Mouse (Mus musculus): ENCODE data around the gene Zfp831. TPM values are rescaled to one million over a fixed set of nuclear protein-coding genes. Genes with fewer than 3 reads are reported as not detected.
A peak's percentile ranks its signal among the peaks of the same experiment; 100 is the strongest.

Zfp831 gene
- total RNA-seq, 2 experiments from 2014 or later: 23.0 to 23.1 TPM

GRCm38 (mm10) chr2:174659874-174660273 is 16.5 kb downstream of the Zfp831 start:
- H3K4me3 ChIP-seq: no peak overlapping the region
- no peak for TF ChIP-seq CTCF (conservative IDR thresholded peaks at IDR 0.05)
- no peak overlapping the region for H3K27ac ChIP-seq
- DNase-seq (ENCODE audit: low spot score in 2 of 2): no peak

- H3K4me3 ChIP-seq: no peak overlapping the region
- no peak for DNase-seq (ENCODE audit: low spot score in 2 of 2)
- TF ChIP-seq CTCF (conservative IDR thresholded peaks at IDR 0.05): no peak
Measured at GRCm38 (mm10) chr2:174660321-174660720, 17.0 kb downstream of the Zfp831 start.

GRCm38 (mm10) chr2:174661436-174662171 is 18.3 kb downstream of the Zfp831 start:
- Histone ChIP-seq H3K4me3 (no peak overlapping the region), H3K27ac (no peak overlapping the region)
- no peak for DNase-seq (ENCODE audit: low spot score in 2 of 2)
- 0 out of 2 replicates have a peak, but pooled peaks have one; percentile 3 for TF ChIP-seq CTCF (conservative IDR thresholded peaks at IDR 0.05)

More at GRCm38 (mm10) chr2:174660321-174660720, 17.0 kb downstream of the Zfp831 start:
- H3K27ac ChIP-seq: no peak overlapping the region

GRCm38 (mm10) chr2:174662593-174662992 is 19.3 kb downstream of the Zfp831 start:
- no peak overlapping the region for H3K4me3 ChIP-seq
- no peak overlapping the region for H3K27ac ChIP-seq
- no peak for TF ChIP-seq CTCF (conservative IDR thresholded peaks at IDR 0.05)
- DNase-seq (ENCODE audit: low spot score in 2 of 2): no peak

GRCm38 (mm10) chr2:174665404-174665803 is 22.1 kb downstream of the Zfp831 start:
- no peak for TF ChIP-seq CTCF (conservative IDR thresholded peaks at IDR 0.05)
- Histone ChIP-seq H3K4me3 (no peak overlapping the region), H3K27ac (no peak overlapping the region)
- DNase-seq (ENCODE audit: low spot score in 2 of 2): no peak

GRCm38 (mm10) chr2:174668806-174669205 is 25.5 kb downstream of the Zfp831 start:
- no peak for TF ChIP-seq CTCF (conservative IDR thresholded peaks at IDR 0.05)
- Histone ChIP-seq H3K4me3 (no peak overlapping the region), H3K27ac (no peak overlapping the region)
- no peak for DNase-seq (ENCODE audit: low spot score in 2 of 2)

- DNase-seq (ENCODE audit: low spot score in 2 of 2): no peak
- TF ChIP-seq CTCF (conservative IDR thresholded peaks at IDR 0.05): peak; percentile 66
- H3K27ac ChIP-seq: peak overlapping the region; percentile 74; the same call in 1 of the 2 replicates
- H3K4me3 ChIP-seq: peak overlapping the region; percentile 50; the same call in 1 of the 2 replicates
Measured at GRCm38 (mm10) chr2:174672506-174673190, 29.3 kb downstream of the Zfp831 start.

- DNase-seq (ENCODE audit: low spot score in 2 of 2): peak; percentile 86 to 92
- Histone ChIP-seq H3K27ac (peak overlapping the region; percentile 74), H3K4me3 (peak overlapping the region; percentile 50)
- peak; percentile 98 for TF ChIP-seq CTCF (conservative IDR thresholded peaks at IDR 0.05)
Measured at GRCm38 (mm10) chr2:174673592-174674286, 30.4 kb downstream of the Zfp831 start.

GRCm38 (mm10) chr2:174674287-174675045 is 31.1 kb downstream of the Zfp831 start:
- peak overlapping the region; percentile 50 for H3K4me3 ChIP-seq
- no peak for TF ChIP-seq CTCF (conservative IDR thresholded peaks at IDR 0.05)
- no peak for DNase-seq (ENCODE audit: low spot score in 2 of 2)
- H3K27ac ChIP-seq: peak overlapping the region; percentile 64

- no peak overlapping the region for H3K27ac ChIP-seq
- peak; percentile 96 for TF ChIP-seq CTCF (conservative IDR thresholded peaks at IDR 0.05)
- DNase-seq (ENCODE audit: low spot score in 2 of 2): peak; percentile 40 to 81
- no peak overlapping the region for H3K4me3 ChIP-seq
Measured at GRCm38 (mm10) chr2:174675642-174676041, 32.3 kb downstream of the Zfp831 start.

GRCm38 (mm10) chr2:174701351-174701750 is 58.0 kb downstream of the Zfp831 start:
- TF ChIP-seq CTCF (conservative IDR thresholded peaks at IDR 0.05): no peak
- Histone ChIP-seq H3K4me3 (no peak overlapping the region), H3K27ac (no peak overlapping the region)
- DNase-seq (ENCODE audit: low spot score in 2 of 2): no peak

GRCm38 (mm10) chr2:174707101-174707500 is 63.8 kb downstream of the Zfp831 start:
- DNase-seq (ENCODE audit: low spot score in 2 of 2): no peak
- no peak for TF ChIP-seq CTCF (conservative IDR thresholded peaks at IDR 0.05)
- no peak overlapping the region for H3K4me3 ChIP-seq
- no peak overlapping the region for H3K27ac ChIP-seq
